Mouse (Mus musculus) retina, embryonic 14.5 days (tissue): ENCODE measurements at regions not wholly inside any gene's neighbourhood (a gene's known extent, or its start where the extent isn't known, plus 50 kb on each side); places are given as distances from the start of the nearest gene placed in this dataset.

Source experiments
- DNase-seq: peaks from one replicate; pipeline ENCODE4 v3.0.0-alpha.2; 2015; ENCODE audit warnings: low spot score

DNA sequence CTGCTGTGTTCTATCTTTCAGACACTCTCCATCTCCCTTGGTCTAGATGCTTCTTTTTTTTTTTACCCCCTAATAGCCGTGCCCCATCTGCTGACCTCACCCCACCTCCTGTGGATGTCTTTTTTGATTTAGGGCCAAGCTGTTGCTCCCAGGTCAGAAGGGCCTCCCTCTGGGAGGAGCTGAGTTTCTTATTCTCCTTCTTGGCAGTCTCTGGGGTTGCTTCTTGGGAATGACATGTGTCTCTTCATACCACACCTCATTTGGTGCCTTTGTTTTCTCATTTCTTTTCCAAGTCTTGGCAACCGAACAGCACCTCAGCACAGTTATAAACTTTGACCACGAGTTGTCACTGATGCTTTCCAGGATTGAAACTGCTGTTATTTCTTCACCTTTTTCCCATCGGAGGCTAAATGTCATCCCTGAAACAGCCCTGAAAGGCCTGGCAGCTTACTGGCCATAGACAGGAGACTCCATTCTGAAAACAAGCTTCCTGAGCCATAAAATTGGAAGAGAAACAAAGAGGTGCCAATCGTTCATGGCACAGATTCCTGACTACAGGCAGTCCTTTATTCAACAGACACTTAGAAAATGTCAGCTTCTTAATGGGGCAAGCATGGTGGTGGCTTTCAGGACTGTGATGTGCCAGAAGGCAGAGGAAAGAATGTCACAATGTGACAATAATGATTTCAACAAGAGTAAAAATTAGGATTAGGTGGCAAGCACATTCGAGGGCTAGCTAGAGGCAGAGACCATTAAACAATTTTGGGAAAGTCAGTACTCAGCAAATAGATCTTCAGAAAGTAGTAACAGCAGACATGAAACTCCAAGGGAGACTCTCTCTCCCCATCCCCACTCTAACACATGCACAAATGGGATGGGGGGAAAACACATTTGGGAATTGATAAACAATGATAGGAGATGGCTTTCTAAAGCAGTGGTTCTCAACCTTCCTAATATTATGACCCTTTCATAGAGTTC lies 197.1 kb upstream of the Arrdc4 start:
- no peak for DNase-seq

DNA sequence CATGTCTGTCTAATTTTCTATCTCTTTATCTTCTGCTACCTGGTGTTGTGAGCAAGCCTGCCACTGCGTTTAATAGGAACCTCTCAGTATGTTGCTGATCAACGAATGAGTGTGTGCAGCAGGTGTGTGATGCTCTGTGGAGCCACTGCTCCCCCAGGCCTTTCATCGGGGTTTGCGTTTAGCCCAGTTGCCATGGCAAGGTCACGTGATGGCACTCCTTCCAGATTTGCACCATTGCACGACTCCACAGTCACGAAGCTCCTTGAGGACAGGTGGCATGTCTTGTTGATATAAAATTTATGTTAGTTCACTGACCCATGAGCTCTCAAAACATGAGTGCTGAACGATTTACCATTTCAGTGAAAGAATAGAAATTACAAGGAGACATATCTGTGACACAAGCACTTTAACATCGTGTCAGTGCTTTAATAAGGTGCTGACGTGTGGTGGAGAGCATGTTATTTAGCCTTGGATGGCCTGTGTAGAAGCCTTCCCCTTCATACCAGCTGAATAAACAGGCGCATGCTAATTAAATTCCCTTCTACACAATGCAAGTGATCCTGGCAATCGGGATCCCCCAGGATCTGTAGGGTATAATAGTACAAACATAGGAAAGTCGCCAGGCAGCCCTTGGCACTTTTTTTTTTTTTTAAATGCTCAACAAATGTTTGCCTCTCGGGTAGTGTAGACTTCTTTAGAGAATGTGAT lies 181.7 kb upstream of the Arrdc4 start:
- no peak for DNase-seq

DNA sequence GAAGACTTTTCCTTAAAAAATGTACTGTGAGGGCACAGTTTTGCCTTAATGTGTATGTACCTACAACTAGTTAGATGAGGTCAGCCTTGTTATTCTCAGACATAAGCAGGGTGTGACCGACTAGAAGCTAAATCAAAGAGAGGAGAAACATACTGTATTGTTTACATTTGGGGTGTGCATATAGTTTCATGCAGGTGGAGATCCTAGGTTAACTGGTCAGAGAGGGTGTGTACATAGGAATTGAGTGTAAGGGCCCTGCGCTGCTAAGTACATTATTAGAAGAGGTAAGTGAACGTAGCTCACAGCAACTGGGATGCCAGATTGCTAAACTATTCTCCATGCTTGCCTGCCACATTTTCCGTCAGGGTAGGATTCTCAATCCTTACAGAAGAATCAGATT lies 180.6 kb upstream of the Arrdc4 start:
- no peak for DNase-seq

DNA sequence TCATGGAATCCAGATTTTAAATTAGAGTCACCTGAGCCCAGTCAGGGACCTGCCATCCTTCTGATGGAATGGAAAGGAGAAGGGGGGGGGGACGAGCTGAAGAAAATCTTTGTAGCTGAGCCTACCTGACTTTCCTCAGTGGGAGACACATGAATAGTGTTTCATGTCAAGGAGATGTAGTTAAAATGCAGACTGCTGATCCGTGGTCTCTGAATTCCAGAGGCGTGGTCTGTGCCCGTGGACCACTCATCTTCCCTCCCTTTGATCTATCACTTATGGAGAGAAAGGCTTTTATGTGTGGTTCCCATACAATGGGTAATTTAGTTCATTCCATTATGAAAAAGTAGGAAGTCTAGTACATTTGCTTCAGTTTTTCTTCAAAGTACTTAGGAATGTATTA lies 176.6 kb upstream of the Arrdc4 start:
- DNase-seq: no peak

DNA sequence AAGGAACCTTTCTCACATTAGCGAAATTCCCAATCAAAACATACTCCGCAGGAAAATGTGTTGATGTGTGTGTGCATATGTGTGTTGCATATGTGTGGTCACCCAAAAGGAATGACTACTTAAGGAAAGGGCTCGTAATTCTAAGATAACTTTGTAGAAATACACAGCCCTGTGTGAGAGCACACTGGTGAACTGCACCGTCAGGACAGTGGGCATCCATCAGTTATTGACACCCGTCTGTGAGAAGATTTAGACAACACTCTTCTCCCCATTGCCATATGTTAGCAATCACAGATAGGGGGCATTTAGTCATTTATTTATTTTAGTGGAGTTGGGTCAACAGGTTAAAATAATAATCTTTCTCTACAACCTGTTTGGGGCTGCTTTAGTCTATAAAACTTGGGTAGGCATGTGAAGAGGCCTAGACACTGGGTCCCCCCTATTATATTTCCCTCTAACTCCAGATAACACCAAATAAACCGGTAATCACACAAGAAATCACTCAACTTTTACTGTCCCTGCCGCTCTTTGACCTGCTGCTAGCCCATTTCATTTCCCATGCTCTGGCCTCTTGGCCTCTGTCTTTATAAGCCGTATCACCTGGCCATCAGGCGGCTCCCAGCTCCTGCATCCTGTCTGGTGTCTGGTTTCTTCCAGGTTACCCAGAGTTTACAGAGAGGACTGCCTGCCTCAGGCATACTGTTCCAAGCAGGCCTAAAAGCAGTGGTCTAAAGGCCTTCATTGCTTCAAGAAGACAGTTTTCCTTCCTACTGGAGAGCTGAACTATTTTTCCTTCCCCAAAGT lies 169.8 kb upstream of the Arrdc4 start:
- DNase-seq: no peak

DNA sequence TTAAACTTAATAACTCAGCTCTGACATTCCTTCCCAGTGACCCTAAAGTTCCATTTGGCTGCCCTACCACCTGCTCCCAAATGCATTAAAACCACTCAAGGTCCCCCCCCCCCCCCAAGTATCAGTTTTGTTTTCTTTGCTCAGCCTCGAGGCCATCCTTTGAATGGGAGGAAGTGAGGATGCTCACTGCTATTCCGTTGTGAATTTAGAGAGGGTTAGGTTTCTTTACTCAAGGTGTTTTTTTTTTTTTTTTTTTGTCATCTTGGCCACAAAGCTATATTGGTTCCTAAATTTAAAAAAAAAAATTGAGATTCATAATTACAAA lies 168.8 kb upstream of the Arrdc4 start:
- no peak for DNase-seq

DNA sequence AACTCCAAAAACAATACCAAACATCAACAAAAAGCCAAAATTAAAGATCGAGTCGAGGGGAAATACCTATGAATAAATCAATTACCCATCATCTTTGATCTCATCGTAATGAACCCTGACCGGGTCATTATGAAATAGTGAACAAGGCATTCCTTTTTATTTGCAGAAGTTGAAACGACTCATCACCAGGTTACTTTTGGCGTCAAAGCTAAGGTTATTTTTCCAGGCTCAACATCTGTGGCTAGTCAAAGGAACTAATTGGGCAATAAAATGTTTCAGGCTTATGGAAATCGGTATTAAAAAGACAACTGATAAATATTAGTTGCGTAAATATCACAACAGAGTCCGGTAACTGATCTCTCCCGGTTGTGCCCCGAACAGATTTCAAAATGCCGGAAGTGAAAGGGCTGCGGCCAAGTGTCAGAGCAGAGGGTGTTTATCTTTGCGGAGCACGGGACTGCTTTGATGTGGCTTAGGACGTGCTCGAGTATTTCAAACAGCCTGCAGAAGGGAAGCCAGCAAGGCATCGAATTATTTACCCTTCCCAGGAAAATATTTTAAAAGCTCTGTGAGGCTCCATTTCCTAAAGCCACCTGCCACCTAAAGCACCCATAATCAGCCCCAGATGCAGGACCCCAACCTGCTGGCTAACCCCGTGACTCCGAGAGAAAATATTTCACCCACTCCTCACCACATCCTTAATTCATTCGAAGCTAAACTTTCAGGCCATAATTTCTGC lies 168.3 kb upstream of the Arrdc4 start:
- DNase-seq: no peak

DNA sequence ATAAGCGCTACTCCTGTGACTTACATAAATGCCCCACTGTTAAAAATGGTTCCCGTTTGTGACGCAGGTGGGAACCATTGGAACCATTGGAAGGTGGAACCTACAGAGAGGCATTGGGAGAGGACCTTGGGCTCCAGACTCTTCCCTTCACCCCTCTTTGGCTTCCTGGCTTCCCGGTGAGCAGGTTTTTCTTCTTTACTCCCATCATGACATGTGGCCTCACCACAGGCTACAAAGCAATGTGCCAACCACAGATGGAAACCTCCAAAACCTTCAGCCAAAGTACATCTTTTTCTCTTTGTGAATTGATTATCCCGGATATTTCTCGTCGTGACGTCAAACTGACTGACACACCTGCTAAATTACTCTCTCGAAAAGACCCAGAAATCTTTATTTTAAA lies 166.9 kb upstream of the Arrdc4 start:
- no peak for DNase-seq

DNA sequence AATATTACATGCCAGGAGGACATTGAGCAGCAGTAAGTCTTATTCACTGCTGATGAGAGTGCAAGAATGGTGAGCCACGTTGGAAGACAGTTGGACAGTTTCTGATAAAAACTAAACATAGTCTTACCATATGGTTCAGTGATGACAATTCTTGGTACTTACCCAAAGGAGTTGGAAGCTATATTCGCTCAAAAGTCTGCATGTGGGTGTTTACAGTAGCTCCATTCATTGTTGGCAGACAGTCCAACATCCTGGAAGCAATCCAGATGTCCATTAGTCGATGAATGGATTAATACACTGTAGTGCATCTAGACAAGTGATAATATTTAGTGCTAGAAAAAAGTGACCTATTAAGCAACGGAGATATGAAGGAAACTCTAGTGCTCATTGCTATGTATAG lies 165.3 kb upstream of the Arrdc4 start:
- no peak for DNase-seq

DNA sequence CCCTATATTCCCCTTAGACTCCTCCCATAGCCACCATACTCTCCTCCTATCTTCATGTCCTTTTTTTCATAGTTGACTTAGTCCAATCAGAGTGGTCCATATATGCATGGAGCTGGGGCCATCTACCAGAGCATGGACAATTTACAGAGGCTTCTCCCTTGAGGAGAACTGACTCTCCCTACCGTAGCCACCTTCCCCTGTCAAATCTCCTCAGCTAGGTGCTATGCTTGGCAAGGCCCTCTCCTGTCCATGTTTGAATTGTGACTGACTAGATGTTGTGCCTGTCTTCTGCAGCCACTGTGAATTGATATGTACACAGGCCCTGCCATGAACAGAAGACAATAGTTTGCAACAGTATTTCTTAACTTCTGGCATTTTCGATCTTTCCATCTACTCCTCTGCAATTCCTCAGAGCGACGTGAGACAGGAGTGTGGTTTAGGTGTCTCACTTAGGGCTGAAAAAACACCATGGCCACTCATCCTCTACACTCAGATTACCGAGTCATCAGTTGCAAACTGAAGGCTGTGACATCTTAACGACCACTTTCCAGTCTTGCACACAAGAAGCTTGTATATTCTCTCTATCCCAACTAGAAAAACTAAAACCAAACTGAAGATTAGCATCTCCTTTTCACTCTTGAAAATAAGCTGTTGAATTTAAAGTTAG lies 163.1 kb upstream of the Arrdc4 start:
- DNase-seq: no peak

DNA sequence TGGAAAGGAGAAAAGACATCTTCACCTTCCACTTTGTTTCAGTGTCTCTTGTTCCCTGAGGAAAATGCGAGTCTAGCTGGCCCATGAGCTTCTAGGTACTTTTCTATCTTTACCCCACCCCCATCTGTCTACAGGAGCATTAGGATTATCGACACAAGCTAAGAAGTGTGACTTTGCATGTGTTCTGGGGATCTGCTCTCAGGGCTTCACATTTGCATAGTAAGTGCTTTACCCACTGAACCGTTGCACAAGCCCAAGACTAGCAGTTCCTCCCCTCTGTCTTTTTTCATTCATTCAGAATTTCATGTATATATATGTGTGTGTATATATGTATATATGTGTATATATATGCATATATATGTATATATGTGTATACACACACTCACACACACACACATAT lies 162.5 kb upstream of the Arrdc4 start:
- DNase-seq: no peak

DNA sequence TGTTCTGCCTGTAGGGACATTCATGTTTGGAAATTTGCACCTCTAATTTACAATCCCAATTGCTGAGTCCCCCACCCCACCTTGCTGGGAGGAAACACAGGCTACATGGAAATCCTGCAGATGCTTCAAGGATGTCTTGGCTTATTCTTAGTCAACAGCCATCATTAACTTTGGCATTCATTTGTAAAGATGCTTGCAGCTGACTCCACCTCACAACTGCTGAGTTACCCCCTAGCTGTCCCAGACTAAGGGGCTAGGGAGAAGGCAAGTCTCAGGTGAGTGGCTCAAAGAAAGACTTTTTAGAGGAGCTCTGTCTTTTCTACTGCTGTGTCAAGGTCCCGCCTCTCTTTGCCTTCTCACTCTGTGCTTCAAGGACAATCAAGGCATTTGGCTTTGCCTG lies 160.7 kb upstream of the Arrdc4 start:
- DNase-seq: no peak

DNA sequence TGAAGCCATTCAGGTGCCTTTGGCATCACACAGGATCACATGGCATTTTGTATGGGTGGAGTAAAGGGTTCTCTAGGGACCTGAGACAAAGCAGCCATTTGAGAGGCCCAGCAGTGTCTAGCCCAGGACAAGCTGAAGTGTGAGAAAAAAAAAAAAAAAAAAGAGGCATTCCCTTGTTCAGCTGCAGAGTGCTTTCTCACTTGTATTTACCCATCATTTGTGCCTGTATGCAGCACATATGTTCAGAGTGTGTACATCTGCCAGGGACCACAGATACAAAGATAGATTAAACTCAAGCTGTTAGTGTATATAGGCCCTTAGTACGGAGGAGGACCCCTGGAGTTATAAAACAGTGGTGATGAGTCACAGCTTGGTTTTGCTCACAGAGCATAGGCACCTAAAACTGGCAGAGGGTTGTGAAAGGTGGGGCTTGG lies 159.4 kb upstream of the Arrdc4 start:
- DNase-seq: peak; percentile 16

DNA sequence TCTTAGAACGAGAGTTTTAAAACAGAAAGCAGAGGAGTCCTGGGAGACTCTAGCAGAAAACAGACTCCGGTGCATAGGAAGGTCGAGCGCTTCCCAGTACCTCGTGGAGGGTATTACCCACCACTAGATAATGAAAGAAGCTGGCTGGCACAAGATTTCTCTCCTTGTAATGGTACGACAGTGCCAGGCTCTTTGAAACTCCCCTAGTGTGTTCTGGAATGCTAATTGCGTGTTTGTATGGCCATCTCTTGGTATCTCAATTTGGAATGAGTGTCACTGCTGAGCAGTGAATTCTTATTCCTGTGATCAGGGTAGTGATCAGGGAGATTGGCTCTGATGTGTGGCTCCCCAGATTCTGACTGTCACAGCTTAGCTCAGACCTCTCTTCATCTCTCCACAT lies 158.8 kb upstream of the Arrdc4 start:
- DNase-seq: no peak

DNA sequence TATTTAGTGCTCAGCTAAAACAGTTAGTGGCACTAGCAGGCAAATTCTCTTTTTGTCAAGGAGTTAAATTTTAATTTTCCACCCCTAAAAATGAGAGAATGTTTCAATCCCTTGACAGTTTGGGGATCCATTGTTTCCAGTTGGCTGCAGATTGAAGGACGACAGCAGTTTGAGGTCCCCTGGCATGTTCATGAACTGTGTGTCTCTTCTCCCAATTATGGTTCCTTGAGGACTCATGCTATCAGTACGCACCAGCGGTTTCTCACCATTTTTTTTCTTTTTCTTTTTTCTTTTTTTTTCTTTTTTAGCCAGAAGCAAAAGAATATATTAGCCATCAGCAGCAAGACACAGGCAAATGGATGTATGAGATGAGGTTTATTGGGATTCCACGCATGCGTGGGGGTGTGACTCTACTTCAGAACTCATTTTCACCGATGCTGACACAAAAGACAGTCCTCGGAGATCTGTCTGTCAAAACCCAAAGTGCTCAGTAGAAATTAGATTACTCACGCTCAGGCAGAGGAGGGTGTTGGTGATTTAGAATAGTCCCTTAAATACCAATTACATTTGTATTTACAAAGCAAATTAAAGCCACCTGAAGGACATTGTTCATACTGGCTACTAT lies 157.8 kb upstream of the Arrdc4 start:
- no peak for DNase-seq

DNA sequence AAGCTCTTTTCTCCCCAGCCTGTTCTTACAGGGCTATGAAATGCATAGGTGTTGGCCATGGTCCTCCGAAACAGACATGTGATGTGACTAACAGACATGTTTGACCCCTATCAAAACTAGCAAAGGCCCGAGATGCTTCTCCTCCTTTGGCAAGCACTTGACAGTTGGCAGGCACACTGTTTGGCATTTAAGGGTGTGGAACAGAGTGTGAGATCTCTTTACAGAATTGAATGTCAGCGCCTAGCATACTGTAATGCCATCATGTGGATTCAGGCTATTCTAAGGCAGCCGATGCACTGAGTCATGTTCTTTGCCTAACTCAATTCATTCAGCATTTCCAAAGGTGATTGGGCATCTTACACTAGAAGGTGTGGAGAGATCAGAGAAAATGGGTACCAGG lies 156.8 kb upstream of the Arrdc4 start:
- no peak for DNase-seq

DNA sequence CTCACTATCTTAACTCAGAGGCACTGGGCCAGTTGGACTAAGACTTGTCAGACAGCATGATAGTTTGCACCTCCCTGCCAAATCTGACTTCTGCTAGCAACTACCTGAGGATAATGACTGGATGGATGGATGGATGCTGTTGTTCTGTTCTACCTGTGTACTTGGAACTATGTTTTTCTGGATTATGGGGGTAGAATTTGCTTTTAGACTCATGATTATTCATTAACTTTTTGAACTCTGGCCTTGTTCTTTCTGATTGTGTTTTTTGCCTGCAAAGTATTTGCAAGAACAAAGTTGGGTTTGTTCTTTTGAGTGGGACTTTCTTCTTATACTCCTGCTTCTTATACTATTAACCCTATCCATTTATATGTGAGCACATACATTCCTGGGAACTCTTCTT lies 137.1 kb upstream of the Arrdc4 start:
- no peak for DNase-seq

DNA sequence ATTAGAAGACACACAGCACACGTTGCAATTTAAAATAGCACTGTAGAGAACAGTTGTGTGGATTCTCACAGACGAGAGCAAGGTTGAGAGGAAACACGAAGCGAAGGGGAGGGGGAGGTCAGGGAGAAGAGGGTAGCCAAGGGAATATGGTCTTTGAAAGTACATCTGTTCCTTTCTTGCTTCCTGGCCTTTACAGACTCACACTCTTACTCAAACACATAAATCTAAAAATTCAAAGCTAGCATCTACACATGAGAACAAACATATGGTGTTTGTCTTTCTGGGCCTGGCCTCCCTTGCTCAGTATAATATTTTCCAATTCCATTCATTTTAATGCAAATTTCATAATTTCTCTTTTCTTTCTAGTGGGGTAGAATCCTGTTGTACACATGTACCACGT lies 124.0 kb upstream of the Arrdc4 start:
- no peak for DNase-seq

DNA sequence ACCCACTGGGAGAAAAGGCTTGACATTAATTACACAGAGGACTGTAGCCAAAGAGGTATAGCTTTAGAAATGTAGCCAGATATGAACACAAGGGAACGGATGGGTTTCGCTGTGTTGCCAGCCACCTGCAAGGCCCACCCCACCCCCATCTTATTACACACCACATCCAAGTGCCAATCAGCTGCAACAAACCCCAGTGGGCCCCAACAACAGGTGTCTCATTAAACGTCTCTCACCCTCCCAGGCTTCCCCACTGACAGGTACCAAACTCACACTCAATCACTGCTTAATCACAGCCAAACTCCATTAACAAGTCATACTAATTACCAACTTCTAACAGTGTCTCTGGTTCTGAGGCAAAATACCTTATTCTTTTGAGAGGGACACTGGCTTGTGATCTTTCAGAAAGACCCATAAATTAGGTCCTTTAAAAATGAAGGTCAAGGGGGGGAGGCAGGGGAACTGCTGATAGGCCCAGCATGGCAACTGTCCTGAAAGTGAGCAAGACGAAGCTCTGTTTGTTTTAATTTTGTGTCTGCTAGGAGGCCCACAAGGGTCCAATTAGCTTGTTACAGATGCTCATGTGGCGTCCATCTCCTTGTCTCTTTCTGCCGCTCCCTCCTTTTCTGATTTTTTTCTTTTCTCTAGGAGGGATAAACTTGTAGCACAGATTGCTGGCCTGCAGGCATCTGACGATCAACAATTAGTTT lies 115.4 kb upstream of the Arrdc4 start:
- no peak for DNase-seq

DNA sequence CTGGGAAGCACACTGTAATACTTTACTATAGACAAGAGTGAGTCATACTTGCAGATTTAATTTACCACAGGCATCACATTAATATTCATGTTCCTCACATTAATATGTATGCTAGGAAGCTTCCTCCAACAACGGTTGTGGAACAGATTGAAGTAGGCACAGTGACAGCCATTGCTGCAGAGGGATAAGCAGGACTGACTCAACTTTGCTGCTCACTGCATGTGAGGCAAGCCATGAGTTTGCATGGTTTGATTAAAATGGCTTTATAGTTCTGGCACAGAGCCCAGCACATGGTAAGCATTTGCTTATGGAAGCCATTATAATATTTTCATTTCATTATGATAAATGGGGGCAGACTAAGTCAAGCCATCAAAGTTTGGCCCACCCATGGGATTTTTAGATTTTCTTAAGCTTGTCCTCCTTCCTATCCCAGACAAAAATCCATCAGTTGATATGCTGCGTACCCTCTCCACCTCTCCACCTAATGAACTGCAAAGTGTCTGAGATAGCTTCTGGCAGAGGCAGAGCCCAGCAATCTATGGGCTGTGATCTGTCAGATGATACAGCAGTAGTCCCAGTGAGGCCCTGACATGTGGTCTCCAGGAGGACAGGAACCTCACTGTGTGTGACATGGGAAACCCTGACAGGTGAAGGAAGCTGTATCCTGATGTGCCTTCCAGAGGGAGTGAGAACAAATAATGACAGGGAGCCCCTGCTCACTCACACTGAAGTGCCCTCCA lies 109.6 kb upstream of the Arrdc4 start:
- no peak for DNase-seq
